Mouse (Mus musculus): ENCODE data around the gene Agap2.

The Agap2 gene

DNA sequence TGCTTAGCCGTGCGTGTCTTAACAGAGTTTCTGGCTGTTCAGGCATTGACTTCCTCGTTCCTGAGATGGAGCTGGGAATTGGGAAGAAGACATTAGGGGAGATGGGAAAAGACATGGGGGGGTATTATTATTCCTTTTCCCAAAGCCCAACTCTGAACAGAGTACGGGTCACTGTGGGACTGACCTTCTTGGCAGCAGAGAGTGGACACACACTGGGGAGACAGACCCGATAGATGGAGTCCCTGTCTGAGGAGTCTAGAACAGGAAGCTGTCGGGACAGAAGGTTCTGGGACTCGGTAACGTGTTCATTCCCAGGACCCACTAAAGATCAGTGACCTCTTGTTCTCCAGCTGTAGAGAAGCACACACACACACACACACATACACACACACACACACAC lies 567 bp downstream of the Agap2 start:
- DNase-seq (ENCODE audit: low read depth, low spot score), result no peak

DNA sequence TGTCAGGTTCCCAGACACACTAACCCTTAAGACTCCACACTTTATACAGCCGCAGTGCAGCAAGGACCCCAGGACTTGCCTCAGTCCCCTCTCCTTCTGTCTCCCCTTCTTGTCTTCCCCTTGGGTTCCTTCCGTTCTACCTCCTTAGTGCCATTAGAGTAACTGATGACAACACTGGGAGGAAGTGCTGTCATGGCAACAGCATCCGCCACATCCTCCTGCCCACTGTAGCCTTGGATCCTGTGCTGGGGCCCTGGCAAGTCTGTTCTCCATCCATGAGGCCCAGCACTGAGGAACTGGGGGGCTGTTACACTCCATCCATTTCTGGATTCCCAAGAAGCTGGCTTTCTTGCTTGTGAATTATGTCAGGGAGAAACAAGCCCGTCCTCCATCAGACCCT lies 998 bp downstream of the Agap2 start:
- no peak for DNase-seq (ENCODE audit: low read depth, low spot score)

DNA sequence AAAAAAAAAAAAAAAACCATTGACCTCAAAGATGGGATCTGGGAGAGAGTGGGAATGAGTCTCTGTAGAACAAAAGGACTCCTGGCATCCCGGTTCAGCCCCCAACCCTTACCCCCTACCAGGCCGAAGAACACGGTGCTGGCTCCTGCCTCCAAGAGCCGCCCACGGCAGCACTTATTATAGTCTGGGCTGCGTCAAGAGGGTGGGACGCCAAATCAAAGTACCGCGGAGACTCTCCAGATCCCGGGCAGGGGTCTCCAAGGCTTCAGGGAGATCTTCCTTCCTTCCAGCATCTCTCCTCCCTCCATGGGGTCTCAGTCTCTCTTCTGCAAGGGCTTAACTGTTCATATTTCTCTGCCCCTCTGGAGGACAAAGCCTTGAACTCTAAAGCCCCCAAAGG lies 2.4 kb downstream of the Agap2 start:
- DNase-seq (ENCODE audit: low read depth, low spot score), result no peak

DNA sequence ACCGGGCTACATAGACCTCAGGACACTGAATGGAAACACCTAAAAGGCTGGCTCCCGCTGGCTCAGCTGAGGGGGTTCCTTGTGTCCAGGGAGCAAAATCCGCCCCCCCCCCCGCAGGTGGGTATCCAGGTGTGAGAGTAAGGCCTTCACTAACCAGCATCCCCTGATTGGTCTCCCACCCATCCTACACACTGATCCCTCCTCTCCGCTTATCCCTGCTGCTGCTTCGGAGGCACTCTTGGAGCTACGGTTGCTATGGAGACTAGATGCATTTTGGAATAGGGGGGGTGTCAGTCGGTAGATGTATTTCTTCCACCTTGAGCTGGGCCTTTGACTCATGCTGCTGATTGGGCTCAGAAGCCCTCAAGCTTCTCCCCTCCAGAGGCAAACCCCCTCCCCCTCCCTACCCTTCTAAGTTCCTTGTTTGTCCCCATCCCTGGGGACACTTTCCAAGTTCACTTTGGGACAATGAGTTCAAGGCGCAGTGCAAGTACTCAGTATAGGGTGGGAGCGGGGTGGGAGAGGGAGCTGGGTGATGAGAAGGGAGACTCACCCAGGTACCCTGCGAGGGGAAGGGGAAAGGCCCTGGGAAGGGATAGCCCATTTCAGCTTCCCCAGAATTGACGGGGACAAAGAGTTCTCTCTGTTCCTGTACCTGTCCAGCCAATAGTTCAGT lies 3.1 kb downstream of the Agap2 start:
- DNase-seq (ENCODE audit: low read depth, low spot score), result no peak

DNA sequence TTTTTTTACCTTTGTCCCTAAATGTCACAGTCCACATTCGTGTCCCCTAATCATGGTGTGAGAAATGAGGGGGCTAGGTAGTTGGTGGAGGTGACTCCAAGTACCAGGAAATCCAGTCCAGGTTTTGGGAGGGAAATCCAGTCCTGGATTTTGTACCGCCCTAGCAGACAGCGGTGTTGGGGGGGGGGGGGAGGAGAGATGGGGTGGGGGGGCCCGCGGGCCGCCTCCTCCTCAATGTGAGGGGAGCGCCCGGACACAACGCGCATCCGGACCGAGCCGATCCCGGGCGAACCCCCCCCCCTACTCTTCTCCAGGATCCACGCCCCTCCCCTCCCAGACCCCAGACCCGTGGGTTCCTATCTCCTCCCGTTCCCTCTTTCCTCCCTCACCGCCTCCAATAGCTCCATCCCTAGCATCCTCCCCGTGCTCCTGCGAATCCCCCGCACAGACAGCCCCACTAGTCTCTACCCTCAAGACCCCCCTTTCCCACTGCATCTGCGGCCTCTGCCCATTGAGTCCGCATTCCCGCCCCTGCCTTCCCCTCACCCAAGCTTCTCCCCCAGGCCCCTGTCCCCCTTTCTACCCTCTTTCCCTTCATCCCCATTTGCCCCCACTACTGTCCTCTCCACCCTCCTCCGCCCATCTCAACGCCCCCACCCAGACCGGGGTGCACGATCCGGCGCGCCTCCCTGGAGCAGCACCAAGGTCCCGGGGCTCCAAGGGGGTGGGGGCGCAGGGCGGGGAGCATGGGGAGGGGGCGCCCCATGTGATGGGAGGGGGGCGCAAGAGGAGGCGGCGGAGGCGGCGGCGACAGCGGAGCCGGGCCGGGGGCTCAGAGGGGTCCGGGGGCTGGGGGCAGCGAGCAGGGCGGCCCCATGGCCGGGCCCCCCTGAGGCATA lies 3.8 kb downstream of the Agap2 start:
- DNase-seq (ENCODE audit: low read depth, low spot score), result no peak

DNA sequence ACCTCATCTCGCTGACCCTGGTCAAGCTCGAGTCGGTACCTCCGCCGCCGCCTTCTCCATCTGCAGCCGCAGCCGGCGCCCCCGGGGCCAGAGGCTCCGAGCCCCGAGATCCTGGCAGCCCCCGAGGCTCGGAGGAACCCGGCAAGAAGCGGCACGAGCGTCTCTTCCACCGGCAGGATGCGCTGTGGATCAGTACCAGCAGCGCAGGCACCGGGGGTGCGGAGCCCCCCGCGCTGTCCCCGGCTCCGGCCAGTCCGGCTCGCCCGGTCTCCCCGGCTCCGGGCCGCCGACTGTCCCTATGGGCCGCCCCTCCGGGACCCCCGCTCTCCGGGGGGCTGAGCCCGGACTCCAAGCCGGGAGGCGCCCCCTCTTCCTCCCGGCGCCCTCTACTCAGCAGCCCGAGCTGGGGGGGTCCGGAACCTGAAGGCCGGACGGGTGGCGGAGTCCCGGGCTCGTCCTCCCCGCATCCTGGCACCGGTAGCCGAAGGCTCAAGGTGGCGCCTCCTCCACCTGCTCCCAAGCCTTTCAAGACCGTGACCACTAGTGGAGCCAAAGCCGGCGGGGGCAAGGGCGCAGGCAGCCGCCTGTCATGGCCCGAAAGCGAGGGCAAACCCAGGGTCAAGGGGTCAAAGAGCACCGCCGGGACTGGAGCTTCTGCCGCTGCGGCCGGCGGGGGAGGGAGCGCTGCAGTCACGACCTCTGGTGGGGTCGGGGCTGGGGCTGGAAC lies 4.7 kb downstream of the Agap2 start:
- no peak for DNase-seq (ENCODE audit: low read depth, low spot score)

DNA sequence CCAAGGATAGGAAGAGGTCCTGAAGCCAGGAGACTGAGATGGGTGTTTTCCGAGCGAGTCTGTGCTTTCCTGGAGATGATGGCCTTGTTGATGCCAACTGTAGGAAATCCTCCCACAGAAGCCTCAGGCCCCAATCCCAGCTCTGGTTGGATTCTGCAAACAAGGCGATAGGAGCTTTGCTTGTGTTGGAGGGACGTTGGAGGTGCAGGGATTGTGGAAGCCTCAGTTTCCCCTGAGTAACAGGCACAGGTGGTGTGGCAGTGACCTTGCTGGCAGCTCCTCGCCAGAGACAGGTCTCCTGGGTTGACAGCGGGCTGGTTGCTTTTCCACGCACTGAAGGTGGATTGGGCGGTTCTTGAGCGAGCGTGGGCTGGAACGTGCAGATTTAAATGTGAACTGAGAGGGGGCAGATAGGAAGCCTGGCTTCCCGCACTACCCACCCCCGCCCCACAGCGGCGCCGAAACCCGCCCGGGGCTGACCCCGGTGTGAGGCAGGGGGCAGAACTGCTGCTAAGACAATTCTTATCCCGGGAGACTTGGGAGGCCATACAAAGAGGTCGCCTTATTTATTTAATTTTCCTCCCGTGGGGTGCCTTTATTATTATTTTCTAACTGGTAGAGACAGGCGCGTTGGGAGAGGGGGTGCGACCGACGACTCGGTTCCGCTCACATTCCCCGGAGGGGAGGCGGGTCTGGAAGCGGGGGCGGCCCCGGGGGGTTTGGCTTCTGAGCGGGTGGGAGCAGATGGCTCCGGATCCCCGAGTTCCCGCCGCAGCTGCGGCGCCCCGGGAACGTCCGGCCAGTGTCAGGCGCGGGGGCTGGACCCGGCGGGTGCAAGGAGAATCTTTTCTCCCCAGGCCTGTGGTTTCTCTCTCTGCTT lies 6.1 kb downstream of the Agap2 start:
- DNase-seq (ENCODE audit: low read depth, low spot score), result no peak

DNA sequence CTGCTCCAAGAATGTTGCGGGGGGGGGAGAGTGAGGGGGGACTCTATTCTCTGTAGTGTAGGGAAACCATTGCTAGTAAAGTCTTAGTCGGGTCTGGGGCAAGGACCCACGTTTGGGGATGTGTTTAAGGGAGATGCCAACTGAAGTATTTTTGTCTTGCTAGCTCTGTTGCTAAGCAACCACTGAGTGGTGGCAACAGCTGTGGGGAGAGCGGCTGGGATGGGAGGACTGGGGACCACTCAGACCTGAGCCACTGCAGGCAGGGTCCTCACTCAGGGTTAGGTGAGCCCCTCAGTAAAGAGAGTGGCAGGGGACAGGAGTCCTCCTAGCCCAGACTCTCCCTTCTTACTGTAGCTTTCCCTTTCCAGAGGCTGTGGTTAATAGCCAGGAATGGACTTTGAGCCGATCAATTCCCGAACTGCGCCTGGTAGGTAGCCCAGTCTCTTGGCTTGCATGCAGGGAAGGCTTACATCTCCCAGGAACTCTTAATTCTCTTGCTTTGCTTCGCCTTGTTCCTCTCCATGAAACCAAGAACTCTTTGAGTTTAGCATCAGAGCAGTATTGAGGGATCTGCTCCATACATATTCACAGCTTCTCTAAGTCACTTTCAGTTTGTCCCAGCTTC lies 7.0 kb downstream of the Agap2 start:
- no peak for DNase-seq (ENCODE audit: low read depth, low spot score)

DNA sequence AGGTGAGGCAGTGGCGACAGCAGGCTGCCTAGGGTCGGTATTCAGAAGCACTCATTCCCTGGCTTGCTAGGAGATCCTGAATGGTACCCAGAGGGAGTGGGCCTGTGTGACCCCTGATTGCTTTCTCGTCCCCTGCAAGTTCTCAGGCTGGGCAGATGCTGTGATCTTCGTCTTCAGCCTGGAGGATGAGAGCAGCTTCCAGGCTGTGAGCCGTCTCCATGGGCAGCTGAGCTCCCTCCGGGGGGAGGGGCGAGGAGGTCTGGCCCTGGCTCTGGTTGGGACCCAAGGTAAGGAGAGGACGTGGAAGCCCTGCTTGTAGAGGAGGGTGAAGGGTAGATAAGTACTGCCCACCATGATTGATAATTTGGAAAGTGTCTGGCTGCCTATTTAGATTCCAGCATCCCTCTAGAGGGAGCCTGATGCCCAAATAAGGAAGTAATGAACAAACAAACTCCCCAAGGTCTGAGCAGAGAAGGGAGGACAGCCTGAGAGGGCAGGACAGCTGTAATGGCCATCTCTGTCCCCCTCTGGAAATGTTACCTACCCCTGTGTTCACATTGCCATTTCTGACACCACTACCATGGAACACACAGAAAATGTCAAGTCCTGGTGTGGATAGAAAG lies 8.3 kb downstream of the Agap2 start:
- no peak for DNase-seq (ENCODE audit: low read depth, low spot score)

DNA sequence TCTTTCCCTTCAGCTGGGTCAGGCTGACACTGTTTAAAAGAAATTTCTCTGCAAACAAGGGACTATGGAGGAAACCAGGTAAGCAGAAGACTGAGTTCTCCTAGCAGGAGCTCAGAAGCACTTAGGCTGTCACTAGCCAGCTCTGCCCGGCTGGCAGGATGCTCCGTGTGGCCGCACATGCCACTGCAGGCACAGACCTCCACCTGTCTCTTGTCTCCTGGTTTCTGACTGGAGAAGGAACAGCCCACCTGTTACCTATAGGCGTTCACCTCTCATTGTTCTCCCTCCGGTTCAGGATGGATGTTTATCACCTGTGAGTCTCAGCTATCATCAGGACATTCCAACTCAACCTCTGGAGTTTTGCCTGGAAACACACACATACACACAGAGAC lies 8.8 kb downstream of the Agap2 start:
- no peak for DNase-seq (ENCODE audit: low read depth, low spot score)

DNA sequence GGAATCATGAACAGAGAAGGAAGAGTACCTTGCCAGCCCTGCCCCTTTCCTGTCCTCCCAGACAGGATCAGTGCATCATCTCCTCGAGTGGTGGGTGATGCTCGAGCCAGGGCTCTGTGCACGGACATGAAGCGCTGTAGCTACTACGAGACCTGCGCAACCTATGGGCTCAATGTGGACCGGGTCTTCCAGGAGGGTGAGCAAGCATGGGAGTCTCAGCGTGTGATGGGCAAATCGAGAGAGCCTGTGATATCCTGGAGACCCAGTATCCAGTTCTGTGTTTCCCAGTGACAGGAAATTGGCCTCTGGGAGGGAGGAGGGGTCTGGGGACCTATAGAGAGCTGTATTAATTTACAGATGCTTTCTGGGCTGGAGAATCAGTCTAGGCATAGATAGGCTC lies 10.0 kb downstream of the Agap2 start:
- no peak for DNase-seq (ENCODE audit: low read depth, low spot score)

DNA sequence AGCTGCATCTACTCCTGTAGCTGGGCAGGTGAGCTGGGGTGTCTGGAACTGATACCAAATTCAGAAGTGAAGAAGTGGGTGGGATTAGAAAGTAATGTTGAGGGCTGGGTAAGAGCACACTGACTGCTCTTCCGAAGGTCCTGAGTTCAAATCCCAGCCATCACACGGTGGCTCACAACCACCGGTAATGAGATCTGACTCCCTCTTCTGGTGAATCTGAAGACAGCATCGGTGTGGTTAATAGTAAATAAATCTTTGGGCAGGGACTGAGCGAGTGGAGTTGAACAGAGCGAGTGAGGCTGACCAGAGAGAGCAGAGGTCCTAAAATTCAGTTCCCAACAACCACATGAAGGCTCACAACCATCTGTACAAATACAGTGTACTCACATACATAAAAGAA lies 10.5 kb downstream of the Agap2 start:
- DNase-seq (ENCODE audit: low read depth, low spot score), result no peak

DNA sequence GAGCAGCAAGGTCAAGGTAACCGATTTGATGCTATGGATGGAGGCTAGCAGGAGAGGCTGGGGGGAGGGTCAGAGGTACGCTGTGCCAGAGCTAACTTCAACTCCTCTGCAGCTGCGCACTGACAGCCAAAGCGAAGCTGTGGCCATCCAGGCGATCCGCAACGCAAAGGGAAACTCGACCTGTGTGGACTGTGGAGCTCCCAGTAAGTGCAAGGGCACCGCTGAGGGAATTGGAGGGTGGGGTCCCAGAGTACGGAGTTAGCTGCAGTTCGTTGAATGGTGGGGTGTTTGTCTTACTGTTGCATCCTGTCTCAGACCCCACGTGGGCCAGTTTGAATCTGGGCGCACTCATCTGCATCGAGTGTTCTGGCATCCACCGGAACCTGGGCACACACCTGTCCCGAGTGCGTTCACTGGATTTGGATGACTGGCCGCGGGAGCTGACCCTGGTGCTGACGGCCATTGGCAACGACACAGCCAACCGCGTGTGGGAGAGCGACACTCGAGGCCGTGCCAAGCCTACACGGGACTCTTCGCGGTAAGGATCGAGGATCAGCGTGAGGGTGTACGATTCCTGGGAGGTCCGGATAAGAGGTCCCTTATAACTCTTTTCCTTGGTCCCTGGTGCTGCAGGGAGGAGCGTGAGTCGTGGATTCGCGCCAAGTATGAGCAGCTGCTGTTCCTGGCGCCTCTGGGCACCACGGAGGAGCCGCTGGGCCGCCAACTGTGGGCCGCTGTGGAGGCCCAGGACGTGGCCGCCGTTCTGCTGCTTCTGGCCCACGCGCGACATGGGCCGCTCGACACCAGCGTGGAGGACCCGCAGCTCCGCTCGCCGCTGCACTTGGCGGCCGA lies 15.7 kb downstream of the Agap2 start:
- no peak for DNase-seq (ENCODE audit: low read depth, low spot score)

DNA sequence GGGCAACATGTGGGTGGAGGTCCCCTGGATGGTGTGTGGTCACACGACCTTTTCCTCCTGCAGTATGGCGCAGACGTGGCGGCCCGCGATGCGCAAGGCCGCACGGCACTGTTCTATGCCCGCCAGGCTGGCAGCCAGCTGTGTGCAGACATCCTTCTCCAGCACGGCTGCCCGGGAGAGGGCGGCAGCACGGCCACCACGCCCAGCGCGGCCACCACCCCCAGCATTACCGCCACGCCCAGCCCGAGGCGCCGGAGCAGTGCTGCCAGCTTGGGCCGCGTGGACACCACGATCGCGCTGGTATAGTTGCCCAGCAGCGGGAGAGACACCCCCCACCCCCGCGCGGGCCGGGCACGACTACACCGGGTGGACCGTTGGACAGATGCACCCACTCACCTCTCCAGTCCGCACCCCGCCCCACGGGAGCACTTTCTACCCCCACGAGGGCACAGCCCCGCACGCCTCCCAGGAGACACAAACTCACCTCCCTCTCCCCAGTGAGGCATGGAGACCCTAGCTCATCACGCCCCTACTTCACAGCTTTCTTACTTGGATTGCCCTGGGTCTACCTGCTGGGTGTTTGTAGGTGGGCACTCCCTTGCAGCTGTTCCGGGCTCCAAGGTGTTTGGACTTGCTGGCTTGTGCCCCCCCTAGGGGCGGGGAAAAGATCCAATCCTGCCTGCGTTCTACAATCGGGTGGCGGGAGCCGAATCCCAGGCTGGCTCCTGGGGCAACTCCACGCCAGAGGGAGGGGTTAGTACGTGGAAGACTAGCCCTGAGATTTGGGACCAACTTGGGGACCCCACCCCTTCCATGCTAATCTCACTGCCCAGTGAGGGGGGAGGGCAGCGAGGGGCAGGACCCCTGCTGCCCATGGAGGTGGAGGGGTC lies 16.7 kb downstream of the Agap2 start:
- no peak for DNase-seq (ENCODE audit: low read depth, low spot score)

DNA sequence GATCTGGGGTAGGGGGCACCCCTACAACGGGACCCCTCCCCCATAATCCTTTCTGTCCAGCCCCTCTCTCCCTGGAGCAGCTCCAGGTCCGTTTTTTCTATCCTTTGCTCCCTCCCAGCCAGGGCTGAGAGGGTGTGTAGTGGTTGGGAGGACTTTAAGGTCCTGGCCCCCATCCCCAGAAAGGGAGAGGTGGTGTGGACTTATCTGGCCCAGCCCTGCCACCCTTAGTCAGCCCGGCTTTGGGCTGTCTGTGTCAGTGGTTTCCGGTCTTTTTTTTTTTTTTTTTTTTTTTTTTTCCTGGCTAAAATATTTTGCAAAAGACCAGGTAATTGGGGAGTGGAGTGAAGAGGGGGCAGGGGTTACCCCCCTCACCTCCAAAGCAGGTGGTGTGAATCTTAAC lies 17.7 kb downstream of the Agap2 start:
- no peak for DNase-seq (ENCODE audit: low read depth, low spot score)

DNA sequence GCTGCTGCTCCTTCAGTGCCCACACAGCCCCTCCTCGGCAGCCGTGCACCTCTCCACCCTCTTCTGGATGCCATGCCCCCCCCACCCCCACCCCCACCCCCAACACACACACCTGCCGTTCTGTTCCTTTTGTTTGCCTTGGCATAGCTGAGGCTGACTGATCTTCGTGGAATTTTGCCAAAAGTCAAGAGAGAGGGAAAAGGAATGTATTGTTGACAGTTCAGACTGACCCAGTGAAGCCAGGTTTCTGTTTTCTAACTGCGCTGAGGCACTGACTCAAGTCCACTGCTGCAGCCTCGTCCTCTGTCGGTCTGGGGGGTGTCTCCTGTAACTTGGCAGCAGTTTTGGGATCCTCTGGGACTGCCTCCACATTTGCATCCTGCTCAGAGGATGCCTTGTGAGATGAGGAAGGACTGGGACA lies 19.3 kb downstream of the Agap2 start:
- no peak for DNase-seq (ENCODE audit: low read depth, low spot score)

DNA sequence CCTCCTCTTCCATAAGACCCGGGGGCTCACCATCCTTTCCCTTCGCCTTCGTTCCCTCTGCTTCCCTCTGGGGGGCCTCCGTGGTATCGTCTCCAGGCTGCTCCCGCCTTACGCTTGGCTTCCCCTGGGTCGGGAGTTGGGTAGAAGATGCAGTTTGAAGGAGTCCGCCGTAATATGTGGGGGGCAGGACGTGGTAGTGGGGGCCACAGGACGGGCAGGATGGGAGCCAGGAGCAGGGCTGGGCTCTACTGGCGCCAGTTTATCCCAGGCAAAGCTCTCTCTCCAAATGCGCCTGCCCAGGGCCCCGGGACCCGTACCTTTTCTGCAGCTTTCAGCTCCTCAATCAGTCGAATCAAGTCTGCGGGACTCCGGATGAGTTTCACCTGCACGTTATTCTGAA lies 23.4 kb downstream of the Agap2 start:
- no peak for DNase-seq (ENCODE audit: low read depth, low spot score)

DNA sequence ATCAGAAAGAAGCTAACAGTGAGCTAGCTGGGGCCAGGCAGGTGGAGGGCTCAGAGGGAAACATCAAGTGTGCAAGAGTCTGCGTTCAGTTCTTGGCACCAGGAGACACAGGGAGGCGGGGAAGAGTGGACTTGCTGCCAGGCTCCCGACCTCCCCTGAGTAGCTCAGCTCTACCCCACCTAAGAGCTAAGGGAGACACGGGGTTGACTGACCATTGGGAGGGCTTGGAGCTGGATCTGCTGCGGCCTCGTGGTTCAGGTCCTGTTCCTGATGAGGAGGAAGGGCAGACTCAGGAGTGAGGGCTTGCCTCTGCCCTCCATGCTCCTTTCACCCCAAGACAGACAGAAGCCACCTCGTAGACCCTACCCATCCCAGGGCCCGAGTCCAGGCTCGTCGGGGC lies 24.1 kb downstream of the Agap2 start:
- DNase-seq (ENCODE audit: low read depth, low spot score), result no peak

DNA sequence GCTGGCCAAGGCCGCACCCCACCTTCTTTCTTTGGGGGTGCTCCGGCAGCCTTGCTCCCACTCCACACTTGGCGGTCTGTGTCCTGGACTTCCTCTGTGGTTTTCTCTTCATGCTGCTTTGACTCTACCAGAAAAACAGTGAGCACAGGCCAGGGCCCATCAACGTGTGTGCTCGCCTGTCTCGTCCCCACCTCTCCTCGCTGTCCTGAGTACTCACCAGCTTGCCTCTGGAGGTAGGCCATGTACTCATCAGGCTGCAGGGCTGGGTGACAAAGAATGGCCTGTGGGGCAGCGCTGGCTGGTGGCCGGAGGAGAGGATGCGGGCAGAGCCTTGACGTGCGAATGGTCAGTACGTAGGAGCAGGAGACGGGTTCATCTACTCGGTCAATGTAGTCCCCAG lies 24.8 kb downstream of the Agap2 start:
- DNase-seq (ENCODE audit: low read depth, low spot score), result no peak

Measured in embryo, embryonic 11.5 days (tissue).